Mouse (Mus musculus): Measurements from ENCODE around the gene Dgcr2. TPM values are rescaled to one million over a fixed set of nuclear protein-coding genes. Genes with fewer than 3 reads are reported as not detected.
A peak's percentile ranks its signal among the peaks of the same experiment; 100 is the strongest.

The Dgcr2 gene
- polyA plus RNA-seq, 1 experiment from 2014 or later = 89.2 TPM

DNA sequence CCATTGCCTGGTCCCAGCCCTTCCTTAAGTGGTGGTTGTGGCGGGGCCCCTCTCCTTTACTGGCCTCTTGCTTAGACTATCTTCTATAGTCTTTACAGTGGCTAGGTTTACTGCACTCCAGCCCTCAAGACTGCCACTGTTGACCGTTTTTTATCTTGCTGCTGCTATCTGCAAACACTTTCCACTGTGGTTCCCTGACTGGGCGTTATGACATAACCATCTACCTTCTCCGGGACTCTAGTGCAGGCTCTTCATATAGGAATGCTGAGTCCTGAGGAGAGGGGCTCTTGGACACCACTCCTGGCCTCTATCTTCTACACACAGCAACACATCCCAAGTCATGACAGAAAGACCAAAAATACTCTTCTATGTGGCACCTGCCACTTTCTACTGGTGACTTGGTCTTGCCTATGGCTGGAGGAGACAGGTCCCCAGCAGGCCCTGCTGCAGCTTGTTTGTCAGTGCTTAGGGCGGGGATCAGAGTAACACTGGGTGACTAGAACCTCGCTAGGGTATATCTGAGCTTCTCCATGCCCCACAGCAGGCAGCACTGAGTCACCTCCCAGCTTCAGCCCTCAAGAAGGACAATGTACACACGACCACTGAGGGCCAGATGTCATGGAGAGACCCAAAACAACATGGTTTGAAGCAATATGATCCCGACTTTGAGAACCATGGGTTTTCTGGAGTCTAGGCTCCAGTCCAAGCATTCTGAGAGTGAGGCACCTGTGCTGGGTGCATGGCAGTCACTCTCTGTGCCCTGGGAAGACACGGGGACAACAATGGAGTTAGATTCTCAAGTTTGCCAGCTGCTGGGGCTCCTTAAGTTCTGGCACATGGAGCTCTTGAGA lies 35.5 kb upstream of the Dgcr2 start:
- Histone ChIP-seq H3K4me2 (ENCODE audit: low read depth, low read length) (no peak overlapping the region), H3K27ac (ENCODE audit: low read length) (no peak overlapping the region), H3K27me3 (ENCODE audit: control insufficient read depth, insufficient read depth, low read depth, low read length) (no peaks in the 10 kb centered on the region; the same call in none of the 2 replicates), H3K9ac (ENCODE audit: low read length) (no peak overlapping the region), H3K36me3 (ENCODE audit: control insufficient read depth, insufficient read depth, low read length) (no peaks in the 10 kb centered on the region), H3K9me3 (ENCODE audit: control insufficient read depth, low read length) (no peaks in the 10 kb centered on the region), H3K4me1 (replicated peaks; ENCODE audit: control insufficient read depth, insufficient read depth, low read length) (peaks cover 4% of the 10 kb centered on the region; the same call in 1 of the 2 replicates), H3K4me3 (ENCODE audit: low read length) (no peak overlapping the region)
- WGBS = 54% methylated on average over 9 of the region's 9 CpGs
- ATAC-seq (ENCODE audit: low read depth) = no peak

- ATAC-seq (ENCODE audit: low read depth) = no peak
- H3K4me3 ChIP-seq (ENCODE audit: low read length) = no peak overlapping the region
- H3K27ac ChIP-seq (ENCODE audit: low read length) = no peak overlapping the region
- H3K4me2 ChIP-seq (ENCODE audit: low read depth, low read length) = no peak overlapping the region
- no peaks in the 10 kb centered on the region for H3K9me3 ChIP-seq (ENCODE audit: control insufficient read depth, low read length)
- H3K36me3 ChIP-seq (ENCODE audit: control insufficient read depth, insufficient read depth, low read length) = no peaks in the 10 kb centered on the region
- no peaks in the 10 kb centered on the region; the same call in none of the 2 replicates for H3K27me3 ChIP-seq (ENCODE audit: control insufficient read depth, insufficient read depth, low read depth, low read length)
- H3K4me1 ChIP-seq (replicated peaks; ENCODE audit: control insufficient read depth, insufficient read depth, low read length) = no peaks in the 10 kb centered on the region; the same call in 1 of the 2 replicates
- 74% methylated on average over 5 of the region's 5 CpGs for WGBS
- no peak overlapping the region for H3K9ac ChIP-seq (ENCODE audit: low read length)
Observed at GRCm38 (mm10) chr16:17931906-17932460, 33.6 kb upstream of the Dgcr2 start.

DNA sequence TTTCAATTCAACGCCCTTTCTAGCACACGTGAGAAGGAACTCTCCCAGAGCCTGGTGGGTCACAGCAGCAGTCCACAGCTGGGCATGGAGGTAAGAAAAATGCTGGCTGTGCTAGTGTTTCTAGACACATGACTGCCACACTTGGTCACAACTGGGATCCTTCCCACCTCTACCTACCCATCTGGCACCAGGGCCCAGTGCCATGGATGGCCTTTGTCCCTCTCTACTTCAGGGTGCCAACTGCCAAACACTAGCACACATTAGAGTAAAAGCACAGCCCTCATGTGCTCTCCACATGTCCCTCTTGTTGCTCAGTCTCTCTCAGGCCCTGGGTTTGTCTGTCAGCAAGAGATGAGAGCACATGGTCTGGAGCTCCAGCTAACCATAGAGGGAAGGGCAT lies 31.3 kb upstream of the Dgcr2 start:
- H3K27me3 ChIP-seq (ENCODE audit: control insufficient read depth, insufficient read depth, low read depth, low read length) = no peaks in the 10 kb centered on the region
- H3K27ac ChIP-seq (ENCODE audit: low read length) = no peak overlapping the region
- H3K36me3 ChIP-seq (ENCODE audit: control insufficient read depth, insufficient read depth, low read length) = peaks cover 6% of the 10 kb centered on the region
- WGBS = 67% methylated on average over 2 of the region's 2 CpGs
- no peak overlapping the region for H3K4me3 ChIP-seq (ENCODE audit: low read length)
- no peak for ATAC-seq (ENCODE audit: low read depth)
- H3K4me2 ChIP-seq (ENCODE audit: low read depth, low read length) = no peak overlapping the region
- no peak overlapping the region for H3K9ac ChIP-seq (ENCODE audit: low read length)
- H3K4me1 ChIP-seq (replicated peaks; ENCODE audit: control insufficient read depth, insufficient read depth, low read length) = no peaks in the 10 kb centered on the region; the same call in 1 of the 2 replicates
- H3K9me3 ChIP-seq (ENCODE audit: control insufficient read depth, low read length) = no peaks in the 10 kb centered on the region

- no peak overlapping the region for H3K4me3 ChIP-seq (ENCODE audit: low read length)
- H3K36me3 ChIP-seq (ENCODE audit: control insufficient read depth, insufficient read depth, low read length) = peaks cover 6% of the 10 kb centered on the region
- no peaks in the 10 kb centered on the region for H3K9me3 ChIP-seq (ENCODE audit: control insufficient read depth, low read length)
- no peak overlapping the region for H3K4me2 ChIP-seq (ENCODE audit: low read depth, low read length)
- H3K27me3 ChIP-seq (ENCODE audit: control insufficient read depth, insufficient read depth, low read depth, low read length) = no peaks in the 10 kb centered on the region
- no peak overlapping the region for H3K9ac ChIP-seq (ENCODE audit: low read length)
- 19% methylated on average over 2 of the region's 2 CpGs for WGBS
- no peak for ATAC-seq (ENCODE audit: low read depth)
- H3K4me1 ChIP-seq (replicated peaks; ENCODE audit: control insufficient read depth, insufficient read depth, low read length) = no peaks in the 10 kb centered on the region; the same call in 1 of the 2 replicates
- peak overlapping the region; percentile 90 for H3K27ac ChIP-seq (ENCODE audit: low read length)
Observed at GRCm38 (mm10) chr16:17929211-17929610, 30.8 kb upstream of the Dgcr2 start.

DNA sequence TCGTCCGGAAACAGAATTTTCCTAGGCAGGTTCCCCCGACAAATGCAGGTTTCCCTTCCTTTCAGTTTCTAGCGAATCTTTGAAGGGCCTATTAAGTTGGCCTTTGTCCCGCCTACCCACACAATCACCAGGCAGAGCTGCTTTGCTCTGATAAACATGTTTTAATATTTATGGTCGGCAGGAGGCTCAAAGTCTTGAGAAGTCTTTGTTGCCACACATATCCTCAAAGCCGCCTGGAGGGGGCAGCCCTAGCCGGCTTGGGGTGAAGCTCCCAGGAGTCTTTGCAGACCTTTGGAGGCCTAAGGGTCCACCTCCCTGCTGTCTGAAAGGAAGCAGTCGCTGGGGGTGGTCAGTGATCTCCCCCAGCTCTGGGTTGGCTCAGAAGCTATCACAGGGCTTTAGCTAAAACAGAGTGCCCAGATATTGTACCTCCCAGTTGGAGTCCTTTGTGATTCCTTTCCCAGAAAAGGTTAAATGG lies 30.3 kb upstream of the Dgcr2 start:
- peak; percentile 79 for ATAC-seq (ENCODE audit: low read depth)
- H3K36me3 ChIP-seq (ENCODE audit: control insufficient read depth, insufficient read depth, low read length) = peaks cover 6% of the 10 kb centered on the region
- H3K4me2 ChIP-seq (ENCODE audit: low read depth, low read length) = peak overlapping the region; percentile 97
- H3K27me3 ChIP-seq (ENCODE audit: control insufficient read depth, insufficient read depth, low read depth, low read length) = no peaks in the 10 kb centered on the region
- H3K4me3 ChIP-seq (ENCODE audit: low read length) = peak overlapping the region; percentile 88
- peak overlapping the region; percentile 90 for H3K27ac ChIP-seq (ENCODE audit: low read length)
- no peaks in the 10 kb centered on the region for H3K9me3 ChIP-seq (ENCODE audit: control insufficient read depth, low read length)
- WGBS = 0% methylated on average over 9 of the region's 9 CpGs
- H3K4me1 ChIP-seq (replicated peaks; ENCODE audit: control insufficient read depth, insufficient read depth, low read length) = no peaks in the 10 kb centered on the region; the same call in 1 of the 2 replicates
- peak overlapping the region; percentile 85 for H3K9ac ChIP-seq (ENCODE audit: low read length)

GRCm38 (mm10) chr16:17928087-17928580 lies 29.8 kb upstream of the Dgcr2 start, which contains the start of gene Slc25a1:
Gene Slc25a1 (minus strand): TSS chr16:17928219.
- no peaks in the 10 kb centered on the region for H3K27me3 ChIP-seq (ENCODE audit: control insufficient read depth, insufficient read depth, low read depth, low read length)

GRCm38 (mm10) chr16:17927351-17928082 lies 29.2 kb upstream of the Dgcr2 start:
- H3K4me1 ChIP-seq (replicated peaks; ENCODE audit: control insufficient read depth, insufficient read depth, low read length) = peaks cover 2% of the 10 kb centered on the region; the same call in 1 of the 2 replicates
- H3K27me3 ChIP-seq (ENCODE audit: control insufficient read depth, insufficient read depth, low read depth, low read length) = no peaks in the 10 kb centered on the region
- H3K36me3 ChIP-seq (ENCODE audit: control insufficient read depth, insufficient read depth, low read length) = peaks cover 6% of the 10 kb centered on the region
- peak overlapping the region; percentile 90 for H3K27ac ChIP-seq (ENCODE audit: low read length)
- H3K9me3 ChIP-seq (ENCODE audit: control insufficient read depth, low read length) = no peaks in the 10 kb centered on the region
- H3K4me3 ChIP-seq (ENCODE audit: low read length) = peak overlapping the region; percentile 88
- H3K9ac ChIP-seq (ENCODE audit: low read length) = peak overlapping the region; percentile 85
- peak overlapping the region; percentile 97 for H3K4me2 ChIP-seq (ENCODE audit: low read depth, low read length)
- WGBS = under 1% methylated on average over 62 of the region's 72 CpGs
- peak; percentile 50 for ATAC-seq (ENCODE audit: low read depth)

More at GRCm38 (mm10) chr16:17928087-17928580, 29.8 kb upstream of the Dgcr2 start, which contains the start of gene Slc25a1:
- Histone ChIP-seq H3K4me2 (ENCODE audit: low read depth, low read length) (peak within 1 kb of the TSS; percentile 97), H3K9me3 (ENCODE audit: control insufficient read depth, low read length) (no peaks in the 10 kb centered on the region), H3K27ac (ENCODE audit: low read length) (peak within 1 kb of the TSS; percentile 90), H3K4me3 (ENCODE audit: low read length) (peak within 1 kb of the TSS; percentile 88), H3K9ac (ENCODE audit: low read length) (peak within 1 kb of the TSS; percentile 85), H3K4me1 (replicated peaks; ENCODE audit: control insufficient read depth, insufficient read depth, low read length) (no peaks in the 10 kb centered on the region; the same call in 1 of the 2 replicates), H3K36me3 (ENCODE audit: control insufficient read depth, insufficient read depth, low read length) (peaks cover 6% of the 10 kb centered on the region)
- WGBS = under 1% methylated on average over 47 of the region's 47 CpGs
- peak; percentile 84 for ATAC-seq (ENCODE audit: low read depth)

GRCm38 (mm10) chr16:17922163-17922538 lies 23.8 kb upstream of the Dgcr2 start:
- ATAC-seq (ENCODE audit: low read depth) = peak; percentile 4; the same call in 1 of the 2 replicates
- H3K27ac ChIP-seq (ENCODE audit: low read length) = peak overlapping the region; percentile 79
- H3K9ac ChIP-seq (ENCODE audit: low read length) = peak overlapping the region; percentile 92
- peaks cover 6% of the 10 kb centered on the region for H3K36me3 ChIP-seq (ENCODE audit: control insufficient read depth, insufficient read depth, low read length)
- H3K9me3 ChIP-seq (ENCODE audit: control insufficient read depth, low read length) = no peaks in the 10 kb centered on the region
- H3K4me3 ChIP-seq (ENCODE audit: low read length) = peak overlapping the region; percentile 90
- H3K4me2 ChIP-seq (ENCODE audit: low read depth, low read length) = peak overlapping the region; percentile 96
- WGBS = under 1% methylated on average over 14 of the region's 14 CpGs
- peaks cover 9% of the 10 kb centered on the region for H3K4me1 ChIP-seq (replicated peaks; ENCODE audit: control insufficient read depth, insufficient read depth, low read length)
- H3K27me3 ChIP-seq (ENCODE audit: control insufficient read depth, insufficient read depth, low read depth, low read length) = peaks cover 19% of the 10 kb centered on the region
